Mouse (Mus musculus) brown adipose tissue, adult 24 weeks (tissue): Measurements from ENCODE around the gene Samd14. TPM values are rescaled to one million over a fixed set of nuclear protein-coding genes. Genes with fewer than 3 reads are reported as not detected.
A peak's percentile ranks its signal among the peaks of the same experiment; 100 is the strongest.

Experiments
- H3K27ac ChIP-seq: fragments of 200-500 bp; replicated peaks from 2 replicates; pipeline ENCODE4 v1.5.1; 2012; ENCODE audit warnings: low read depth, mild to moderate bottlenecking, low read length
- H3K4me1 ChIP-seq: fragments of 200-500 bp; 2 replicates; pipeline ENCODE4 v1.6.1; 2012; ENCODE audit warnings: low read length, mixed read lengths; ENCODE audit not compliant: control insufficient read depth, insufficient read depth, insufficient read length
- H3K4me3 ChIP-seq: fragments of 200-500 bp; 2 replicates; pipeline ENCODE4 v1.5.1; 2012; ENCODE audit warnings: low read depth, mild to moderate bottlenecking, low read length, moderate library complexity; ENCODE audit not compliant: insufficient read depth
- polyA plus RNA-seq: library from polyadenylated mRNA; stranded (reverse); fragments of >200 nt; gene quantifications from 2 replicates; pipeline ENCODE4 v1.2.4, GENCODE M21; 2012; ENCODE audit not compliant: missing spikeins, insufficient read depth, insufficient read length

The Samd14 gene
- polyA plus RNA-seq, 1 experiment, result 0.59 TPM

- Histone ChIP-seq H3K4me3 (peak overlapping the region; percentile 93), H3K27ac (peak overlapping the region; percentile 91), H3K4me1 (peaks cover 37% of the 10 kb centered on the region)
These were observed 14.5 kb upstream of the Samd14 start for GRCm38 (mm10) chr11:94994947-94995772.

GRCm38 (mm10) chr11:94996101-94996500, 13.6 kb upstream of the Samd14 start:
- H3K4me1 ChIP-seq, result peaks cover 46% of the 10 kb centered on the region
- peak overlapping the region; percentile 24; the same call in 1 of the 2 replicates for H3K27ac ChIP-seq

GRCm38 (mm10) chr11:94996984-94997383, 12.7 kb upstream of the Samd14 start:
- Histone ChIP-seq H3K4me1 (peaks cover 46% of the 10 kb centered on the region), H3K27ac (no peak overlapping the region), H3K4me3 (no peak overlapping the region)

More at GRCm38 (mm10) chr11:94996101-94996500, 13.6 kb upstream of the Samd14 start:
- H3K4me3 ChIP-seq, result no peak overlapping the region

GRCm38 (mm10) chr11:94997596-94997995, 12.1 kb upstream of the Samd14 start:
- Histone ChIP-seq H3K4me3 (0 out of 2 replicates have a peak overlapping the region, but pooled peaks have one; percentile 3), H3K27ac (peak overlapping the region; percentile 47; the same call in 1 of the 2 replicates), H3K4me1 (peaks cover 46% of the 10 kb centered on the region)

- H3K4me1 ChIP-seq, result peaks cover 46% of the 10 kb centered on the region
- H3K4me3 ChIP-seq, result no peak overlapping the region
- peak overlapping the region; percentile 47; the same call in 1 of the 2 replicates for H3K27ac ChIP-seq
These were observed 11.6 kb upstream of the Samd14 start for GRCm38 (mm10) chr11:94998041-94998531.

GRCm38 (mm10) chr11:95000128-95000527, 9.6 kb upstream of the Samd14 start:
- Histone ChIP-seq H3K27ac (peak overlapping the region; percentile 53), H3K4me1 (peaks cover 39% of the 10 kb centered on the region), H3K4me3 (no peak overlapping the region)

GRCm38 (mm10) chr11:95000548-95000947, 9.1 kb upstream of the Samd14 start:
- Histone ChIP-seq H3K27ac (peak overlapping the region; percentile 73), H3K4me3 (no peak overlapping the region), H3K4me1 (peaks cover 36% of the 10 kb centered on the region)

GRCm38 (mm10) chr11:95001058-95001457, 8.6 kb upstream of the Samd14 start:
- H3K27ac ChIP-seq, result peak overlapping the region; percentile 73
- no peak overlapping the region for H3K4me3 ChIP-seq
- peaks cover 32% of the 10 kb centered on the region for H3K4me1 ChIP-seq

GRCm38 (mm10) chr11:95001584-95002347, 7.9 kb upstream of the Samd14 start:
- no peak overlapping the region for H3K27ac ChIP-seq
- H3K4me1 ChIP-seq, result peaks cover 28% of the 10 kb centered on the region
- no peak overlapping the region for H3K4me3 ChIP-seq

GRCm38 (mm10) chr11:95002705-95003104, 7.0 kb upstream of the Samd14 start:
- Histone ChIP-seq H3K4me1 (peaks cover 23% of the 10 kb centered on the region), H3K27ac (no peak overlapping the region)

GRCm38 (mm10) chr11:95004136-95004936, 5.3 kb upstream of the Samd14 start:
- H3K4me1 ChIP-seq, result peaks cover 24% of the 10 kb centered on the region
- H3K27ac ChIP-seq, result no peak overlapping the region
- no peak overlapping the region for H3K4me3 ChIP-seq

More at GRCm38 (mm10) chr11:95002705-95003104, 7.0 kb upstream of the Samd14 start:
- H3K4me3 ChIP-seq, result no peak overlapping the region

GRCm38 (mm10) chr11:95004937-95005198, 4.8 kb upstream of the Samd14 start:
- H3K4me3 ChIP-seq, result no peak overlapping the region
- H3K27ac ChIP-seq, result no peak overlapping the region
- H3K4me1 ChIP-seq, result peaks cover 24% of the 10 kb centered on the region

GRCm38 (mm10) chr11:95006038-95006437, 3.6 kb upstream of the Samd14 start:
- Histone ChIP-seq H3K27ac (no peak overlapping the region), H3K4me1 (peaks cover 13% of the 10 kb centered on the region; the same call in 1 of the 2 replicates), H3K4me3 (peak overlapping the region; percentile 17; the same call in 1 of the 2 replicates)

- Histone ChIP-seq H3K27ac (no peak overlapping the region), H3K4me3 (peak overlapping the region; percentile 49)
These were observed 3.0 kb upstream of the Samd14 start for GRCm38 (mm10) chr11:95006525-95007219.

More at GRCm38 (mm10) chr11:95006525-95007219, 3.0 kb upstream of the Samd14 start:
- H3K4me1 ChIP-seq, result peaks cover 13% of the 10 kb centered on the region; the same call in 1 of the 2 replicates
